Mouse (Mus musculus): ENCODE measurements around the gene Gpr83.

The Gpr83 gene

GRCm38 (mm10) chr9:14903581-14904378, 43.8 kb downstream of the Gpr83 start, which contains the start of gene Izumo1r:
TSS of gene Izumo1r (minus strand) at chr9:14903949.
- no peak for DNase-seq (ENCODE audit: low spot score in 2 of 2)

GRCm38 (mm10) chr9:14904741-14905475, 44.9 kb downstream of the Gpr83 start:
- DNase-seq (ENCODE audit: low spot score in 2 of 2) = no peak

- no peak for DNase-seq (ENCODE audit: low spot score in 2 of 2)
Observed at GRCm38 (mm10) chr9:14905956-14906355, 45.9 kb downstream of the Gpr83 start.

- DNase-seq (ENCODE audit: low spot score in 2 of 2) = peak; percentile 32 to 36
Observed at GRCm38 (mm10) chr9:14907816-14908415, 47.9 kb downstream of the Gpr83 start.

- DNase-seq (ENCODE audit: low spot score in 2 of 2) = no peak
Observed at GRCm38 (mm10) chr9:14909981-14910380, 50.0 kb downstream of the Gpr83 start.

GRCm38 (mm10) chr9:14912037-14912436, 52.0 kb downstream of the Gpr83 start:
- DNase-seq (ENCODE audit: low spot score in 2 of 2) = no peak

GRCm38 (mm10) chr9:14917661-14918060, 57.7 kb downstream of the Gpr83 start:
- DNase-seq (ENCODE audit: low spot score in 2 of 2) = no peak

- no peak for DNase-seq (ENCODE audit: low spot score in 2 of 2)
Observed at GRCm38 (mm10) chr9:14918825-14919668, 59.0 kb downstream of the Gpr83 start.
